Mouse (Mus musculus) right cerebral cortex, postnatal 36 days (tissue): ENCODE data around the gene Mtf1.
A peak's percentile ranks its signal among the peaks of the same experiment; 100 is the strongest.

Experiments
- DNase-seq, 2 experiments: peaks; one replicate each; pipeline ENCODE4 v3.0.0; 2022; ENCODE audit warnings: low spot score in 2 of 2, mixed read lengths in 1 of 2

The Mtf1 gene

GRCm38 (mm10) chr4:124856294-124856693 lies 54.4 kb downstream of the Mtf1 start:
- no peak for DNase-seq

GRCm38 (mm10) chr4:124858370-124858769 lies 56.5 kb downstream of the Mtf1 start:
- DNase-seq = no peak

GRCm38 (mm10) chr4:124860446-124860845 lies 58.5 kb downstream of the Mtf1 start:
- no peak for DNase-seq

GRCm38 (mm10) chr4:124861283-124862188 lies 59.6 kb downstream of the Mtf1 start, which contains the start of gene Maneal:
Gene Maneal, minus strand, starts transcription at chr4:124862171.
- no peak for DNase-seq

GRCm38 (mm10) chr4:124872719-124873118 lies 70.8 kb downstream of the Mtf1 start:
- DNase-seq = no peak

- DNase-seq = no peak
Measured at GRCm38 (mm10) chr4:124880599-124880998, 78.7 kb downstream of the Mtf1 start, which contains the start of gene Epha10. Gene Epha10, plus strand, starts transcription at chr4:124880899.

GRCm38 (mm10) chr4:124881341-124881908 lies 79.5 kb downstream of the Mtf1 start:
- DNase-seq = peak; percentile 72 to 82

GRCm38 (mm10) chr4:124882151-124882729 lies 80.3 kb downstream of the Mtf1 start:
- DNase-seq = no peak

- peak; percentile 45 to 68 for DNase-seq
Measured at GRCm38 (mm10) chr4:124888702-124889101, 86.8 kb downstream of the Mtf1 start.

GRCm38 (mm10) chr4:124889935-124890334 lies 88.0 kb downstream of the Mtf1 start:
- no peak for DNase-seq

GRCm38 (mm10) chr4:124890831-124891230 lies 88.9 kb downstream of the Mtf1 start:
- no peak for DNase-seq

GRCm38 (mm10) chr4:124893769-124894168 lies 91.9 kb downstream of the Mtf1 start:
- no peak for DNase-seq

- DNase-seq = peak; percentile 58 to 70
Measured at GRCm38 (mm10) chr4:124894508-124895428, 92.9 kb downstream of the Mtf1 start.

- no peak for DNase-seq
Measured at GRCm38 (mm10) chr4:124898428-124898827, 96.5 kb downstream of the Mtf1 start.
